Mouse (Mus musculus) layer of hippocampus, postnatal 10 days (tissue): ENCODE measurements around the gene Gm21616. TPM values are rescaled to one million over a fixed set of nuclear protein-coding genes. Genes with fewer than 3 reads are reported as not detected.
"Not testable (repeated sequence)": the region's sequence is repeated elsewhere in the genome, so short reads cannot be mapped to it uniquely, and the experiment has no call there.

Experiments used
- DNase-seq, 2 experiments: peaks; one replicate each; pipeline ENCODE4 v3.0.0; 2021; ENCODE audit warnings: low spot score in 2 of 2
- long read RNA-seq: library from polyadenylated mRNA; stranded (forward); transcript quantifications from one replicate; pipeline ENCODE4 v2.0.0, GENCODE M21; 2023
- total RNA-seq, 2 experiments: library from RNA; stranded (reverse); gene quantifications; 2 replicates each; pipeline ENCODE4 v1.2.3; 2021

Gene Gm21616
- not detected for total RNA-seq
- long read RNA-seq = 0 reads

- DNase-seq = not testable (repeated sequence)
These were observed at the start of gene Gm21616 for GRCm38 (mm10) chrX:125435242-125435641. Gene Gm21616, plus strand, starts transcription at chrX:125435542.
